Mouse (Mus musculus) testis, adult 2 months (tissue): ENCODE data around the gene Trpc4ap.

Experiments used
- CTCF ChIP-seq: fragments of 200-500 bp; IDR thresholded peaks from 2 replicates; pipeline ENCODE4 v1.5.1; 2012; ENCODE audit warnings: low read depth, mild to moderate bottlenecking, inconsistent platforms, low read length, moderate library complexity; ENCODE audit not compliant: control insufficient read depth, insufficient read depth, insufficient replicate concordance
- POLR2A ChIP-seq: fragments of 200-500 bp; IDR thresholded peaks from 2 replicates; pipeline ENCODE4 v1.6.1; 2012; ENCODE audit warnings: low read depth, mild to moderate bottlenecking, inconsistent platforms, low read length, moderate library complexity; ENCODE audit not compliant: control insufficient read depth

GRCm38 (mm10) chr2:155652618-155653017, 39.6 kb downstream of the Trpc4ap start:
- TF ChIP-seq POLR2A (no peak), CTCF (no peak)
